In genomic region chr1:84177696-84178095, GRCm38 (mm10) we compare ENCODE assay signal across 21 mouse cellular contexts.
DNase-seq lines count a peak whose midpoint lies in the region; ATAC-seq and TF ChIP-seq lines count a peak whose summit lies in the region.
"Had no signal": no experiment of that assay in that cellular context is flagged by ENCODE, and none has a peak within 500 bp of the region (broad histone marks: within the 10 kb centered on the region; RNA-seq: fewer than 3 reads in every experiment).

No protein-coding gene starts in this region.

- H3K4me2 ChIP-seq in kidney, postnatal 0 days (ENCODE audit: low read length), result no peak overlapping the region
- H3K4me2 ChIP-seq in midbrain, embryonic 14.5 days (ENCODE audit: low read length), result no peak overlapping the region
- no peak overlapping the region for H3K4me2 ChIP-seq in midbrain, embryonic 15.5 days
- H3K4me2 ChIP-seq in forebrain, embryonic 14.5 days (ENCODE audit: low read length), result no peak overlapping the region
- H3K4me2 ChIP-seq: forebrain, embryonic 15.5 days; heart, embryonic 13.5 days; hindbrain, embryonic 12.5 days; hindbrain, embryonic 15.5 days had no signal

- peak; percentile 18 for DNase-seq in kidney, postnatal 0 days (ENCODE audit: low spot score)
- no peak for DNase-seq in kidney, postnatal 10 days
- no peak for DNase-seq in midbrain, embryonic 14.5 days
- peak; percentile 7 for DNase-seq in NIH3T3 (ENCODE audit: low read depth)
- no peak for DNase-seq in layer of hippocampus, adult 18-20 months (ENCODE audit: low spot score in 2 of 2)
- DNase-seq in forebrain, embryonic 14.5 days (ENCODE audit: low spot score), result no peak
- DNase-seq: adrenal gland, adult 2 months; adrenal gland, postnatal 25 days; cerebellum, adult 18-20 months; cerebellum, adult 9-10 months; cerebellum, postnatal 14 days; gastrocnemius, adult 2 months; gastrocnemius, postnatal 14 days; heart, adult 2 months had no signal

- no peak for TF ChIP-seq CTCF in kidney, postnatal 0 days (IDR thresholded peaks at IDR 0.05; ENCODE audit: low read depth)

- H3K4me1 ChIP-seq in kidney, postnatal 0 days (replicated peaks; ENCODE audit: insufficient read depth, low read length), result no peaks in the 10 kb centered on the region
- peaks cover 16% of the 10 kb centered on the region; the same call in 1 of the 2 replicates for H3K4me1 ChIP-seq in midbrain, embryonic 14.5 days (ENCODE audit: control insufficient read depth, insufficient read depth, low read length)
- H3K4me1 ChIP-seq in midbrain, embryonic 15.5 days, result peaks cover 13% of the 10 kb centered on the region
- H3K4me1 ChIP-seq in forebrain, embryonic 14.5 days (ENCODE audit: control insufficient read depth, insufficient read depth, low read length), result no peaks in the 10 kb centered on the region
- H3K4me1 ChIP-seq: heart, embryonic 10.5 days; heart, embryonic 13.5 days had no signal

- ATAC-seq in kidney, postnatal 0 days (replicated peaks; ENCODE audit: low FRiP score, low read depth), result no peak
- ATAC-seq in midbrain, embryonic 14.5 days (ENCODE audit: low FRiP score, low TSS enrichment), result no peak
- ATAC-seq in midbrain, embryonic 15.5 days (replicated peaks), result no peak
- no peak for ATAC-seq in forebrain, embryonic 14.5 days
- ATAC-seq: intestine, postnatal 0 days had no signal

- 68% methylated on average over 1 of the region's 1 CpGs for WGBS in kidney, postnatal 0 days
- WGBS in midbrain, embryonic 14.5 days, result 56% methylated on average over 1 of the region's 1 CpGs
- WGBS in midbrain, embryonic 15.5 days, result 76% methylated on average over 1 of the region's 1 CpGs
- 72% methylated on average over 1 of the region's 1 CpGs for WGBS in forebrain, embryonic 14.5 days

- H3K27me3 ChIP-seq in kidney, postnatal 0 days (ENCODE audit: insufficient read depth, low read length), result no peaks in the 10 kb centered on the region
- H3K27me3 ChIP-seq in midbrain, embryonic 14.5 days (ENCODE audit: control insufficient read depth, insufficient read depth, low read length), result no peaks in the 10 kb centered on the region
- no peaks in the 10 kb centered on the region for H3K27me3 ChIP-seq in midbrain, embryonic 15.5 days (replicated peaks)
- no peaks in the 10 kb centered on the region for H3K27me3 ChIP-seq in forebrain, embryonic 14.5 days (replicated peaks; ENCODE audit: control insufficient read depth, insufficient read depth, low read length)
- H3K27me3 ChIP-seq: forebrain, embryonic 15.5 days; heart, embryonic 13.5 days; hindbrain, embryonic 12.5 days; hindbrain, embryonic 15.5 days had no signal

- H3K9ac ChIP-seq in kidney, postnatal 0 days (ENCODE audit: low read depth, low read length), result no peak overlapping the region
- H3K9ac ChIP-seq in midbrain, embryonic 14.5 days (replicated peaks; ENCODE audit: low read length), result no peak overlapping the region
- no peak overlapping the region for H3K9ac ChIP-seq in midbrain, embryonic 15.5 days
- no peak overlapping the region for H3K9ac ChIP-seq in forebrain, embryonic 14.5 days (ENCODE audit: low read length)
- H3K9ac ChIP-seq: forebrain, embryonic 15.5 days; heart, embryonic 13.5 days; hindbrain, embryonic 12.5 days; hindbrain, embryonic 15.5 days had no signal

- no peak overlapping the region for H3K4me3 ChIP-seq in kidney, postnatal 0 days (replicated peaks; ENCODE audit: low read depth, low read length)
- no peak overlapping the region for H3K4me3 ChIP-seq in midbrain, embryonic 14.5 days (replicated peaks; ENCODE audit: low read depth, low read length)
- H3K4me3 ChIP-seq in midbrain, embryonic 15.5 days, result no peak overlapping the region
- no peak overlapping the region for H3K4me3 ChIP-seq in forebrain, embryonic 14.5 days (ENCODE audit: low read depth, low read length)
- H3K4me3 ChIP-seq: forebrain, embryonic 15.5 days; gastrocnemius, adult 2 months; heart, adult 2 months; heart, embryonic 10.5 days; heart, embryonic 13.5 days; hindbrain, embryonic 12.5 days; hindbrain, embryonic 15.5 days had no signal

- H3K36me3 ChIP-seq in kidney, postnatal 0 days (ENCODE audit: insufficient read depth, low read length), result no peaks in the 10 kb centered on the region
- H3K36me3 ChIP-seq in midbrain, embryonic 14.5 days (ENCODE audit: control insufficient read depth, insufficient read depth, low read length), result no peaks in the 10 kb centered on the region
- no peaks in the 10 kb centered on the region for H3K36me3 ChIP-seq in midbrain, embryonic 15.5 days (replicated peaks)
- no peaks in the 10 kb centered on the region for H3K36me3 ChIP-seq in forebrain, embryonic 14.5 days (ENCODE audit: control insufficient read depth, insufficient read depth, low read length)
- H3K36me3 ChIP-seq: forebrain, embryonic 15.5 days; heart, embryonic 10.5 days; heart, embryonic 13.5 days; hindbrain, embryonic 12.5 days; hindbrain, embryonic 15.5 days had no signal

- H3K9me3 ChIP-seq in kidney, postnatal 0 days (replicated peaks; ENCODE audit: low read length), result no peaks in the 10 kb centered on the region
- H3K9me3 ChIP-seq in midbrain, embryonic 14.5 days (ENCODE audit: control insufficient read depth, low read length), result no peaks in the 10 kb centered on the region
- H3K9me3 ChIP-seq in midbrain, embryonic 15.5 days, result no peaks in the 10 kb centered on the region
- H3K9me3 ChIP-seq in forebrain, embryonic 14.5 days (replicated peaks; ENCODE audit: control insufficient read depth, low read length), result no peaks in the 10 kb centered on the region
- H3K9me3 ChIP-seq: forebrain, embryonic 15.5 days; heart, embryonic 10.5 days; hindbrain, embryonic 12.5 days; hindbrain, embryonic 15.5 days had no signal

- H3K27ac ChIP-seq in kidney, postnatal 0 days, result no peak overlapping the region
- peak overlapping the region; percentile 32; the same call in 1 of the 2 replicates for H3K27ac ChIP-seq in midbrain, embryonic 14.5 days (replicated peaks; ENCODE audit: low read depth, low read length)
- H3K27ac ChIP-seq in midbrain, embryonic 15.5 days, result no peak overlapping the region
- no peak overlapping the region for H3K27ac ChIP-seq in forebrain, embryonic 14.5 days (ENCODE audit: low read depth, low read length)
- H3K27ac ChIP-seq: gastrocnemius, adult 2 months; heart, adult 2 months; heart, embryonic 10.5 days; heart, embryonic 13.5 days had no signal

Comparison
In these comparisons a context has a peak if more than half of its experiments do, and no peak if none do; other contexts are left out.
1. DNase-seq: peak in kidney, postnatal 0 days (single experiment) and NIH3T3 (single experiment); none in kidney, postnatal 10 days (single experiment), midbrain, embryonic 14.5 days (single experiment), layer of hippocampus, adult 18-20 months (0 of 2) and forebrain, embryonic 14.5 days (single experiment).